Mouse (Mus musculus): ENCODE data around the gene Osbpl5. TPM values are rescaled to one million over a fixed set of nuclear protein-coding genes. Genes with fewer than 3 reads are reported as not detected.
A peak's percentile ranks its signal among the peaks of the same experiment; 100 is the strongest.

Gene Osbpl5
- polyA plus RNA-seq, 1 experiment from 2014 or later, result 32.1 TPM

DNA sequence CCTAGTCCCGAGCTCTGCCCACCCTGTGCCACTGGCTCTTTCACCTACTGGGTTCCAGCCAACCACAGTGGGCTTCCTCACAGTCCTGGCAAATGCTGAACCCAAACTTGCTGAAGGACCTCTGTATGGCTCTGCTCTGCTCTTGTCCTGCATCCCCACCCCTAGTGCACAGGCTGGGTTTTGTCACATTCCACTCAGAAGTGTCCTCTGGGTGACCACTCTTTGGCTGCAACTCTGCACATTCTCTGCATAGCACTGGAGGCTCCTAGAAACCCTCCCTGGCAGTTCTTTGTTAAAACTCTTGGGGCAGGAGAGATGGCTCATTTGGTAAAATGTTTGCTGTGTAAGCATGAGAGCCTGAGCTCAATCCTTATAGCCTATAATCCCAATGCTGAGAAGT, 39.0 kb downstream of the Osbpl5 start:
- H3K9me3 ChIP-seq (replicated peaks), result no peaks in the 10 kb centered on the region
- H3K4me3 ChIP-seq, result no peak overlapping the region
- H3K36me3 ChIP-seq, result peaks cover 25% of the 10 kb centered on the region
- 79% methylated on average over 1 of the region's 1 CpGs for WGBS
- H3K27me3 ChIP-seq, result no peaks in the 10 kb centered on the region
- H3K27ac ChIP-seq, result no peak overlapping the region
- no peak for ATAC-seq (ENCODE audit: low FRiP score)
- no peak overlapping the region for H3K9ac ChIP-seq
- H3K4me2 ChIP-seq (replicated peaks), result no peak overlapping the region
- H3K4me1 ChIP-seq, result peaks cover 9% of the 10 kb centered on the region

DNA sequence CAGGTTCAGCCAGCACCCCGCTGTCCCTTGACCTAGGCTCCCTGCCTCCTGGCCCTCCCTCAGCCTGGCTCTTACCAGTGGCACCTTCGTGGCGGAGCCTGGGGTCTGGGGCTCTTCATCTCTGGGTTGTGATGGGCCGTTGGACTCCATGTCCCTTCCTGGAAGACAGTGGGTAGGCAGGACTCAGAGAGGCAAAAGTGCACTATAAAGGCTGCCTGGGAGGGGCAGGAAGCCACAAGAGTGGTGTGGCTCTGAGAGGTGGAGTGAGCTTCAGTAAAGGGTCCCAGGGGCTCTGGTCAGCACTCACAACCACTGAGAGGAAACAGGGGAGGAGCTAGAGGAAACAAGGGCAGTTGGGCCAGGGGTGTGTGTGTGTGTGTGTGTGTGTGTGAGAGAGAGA, 43.4 kb downstream of the Osbpl5 start:
- H3K4me2 ChIP-seq (replicated peaks), result no peak overlapping the region
- peaks cover 43% of the 10 kb centered on the region for H3K36me3 ChIP-seq

DNA sequence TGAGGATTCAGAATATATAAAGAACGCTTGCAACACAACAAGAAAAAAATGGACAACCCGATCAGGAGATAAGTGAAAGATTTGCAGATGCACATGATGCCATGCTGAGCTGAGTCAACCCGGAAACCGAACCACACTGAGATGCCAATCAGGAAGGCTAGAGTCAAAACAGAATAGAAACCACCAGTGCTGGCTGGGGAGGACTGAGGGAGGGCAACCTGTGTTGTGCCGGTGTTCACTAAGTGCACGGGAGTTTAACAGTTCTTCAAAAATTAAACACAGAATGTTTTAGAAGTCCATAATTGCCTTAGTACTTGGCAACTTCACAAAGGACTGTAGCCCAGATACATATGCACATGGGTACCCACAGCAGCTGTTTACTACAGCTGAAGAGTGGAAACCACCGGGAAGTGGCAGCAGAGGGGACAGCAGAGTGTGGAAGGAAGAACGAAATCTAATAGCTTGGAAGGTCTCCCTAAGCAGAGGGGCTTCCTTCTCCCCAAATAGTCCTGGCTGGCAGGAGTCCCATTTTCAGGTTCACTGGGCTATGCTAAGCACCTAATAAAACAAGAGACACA, 43.9 kb downstream of the Osbpl5 start:
- no peak for ATAC-seq (ENCODE audit: low FRiP score)
- Histone ChIP-seq H3K27me3 (no peaks in the 10 kb centered on the region), H3K4me3 (no peak overlapping the region), H3K27ac (no peak overlapping the region), H3K4me2 (replicated peaks) (no peak overlapping the region), H3K9ac (no peak overlapping the region), H3K36me3 (peaks cover 46% of the 10 kb centered on the region), H3K9me3 (replicated peaks) (no peaks in the 10 kb centered on the region), H3K4me1 (peaks cover 3% of the 10 kb centered on the region; the same call in 1 of the 2 replicates)
- 92% methylated on average over 8 of the region's 8 CpGs for WGBS

More for the DNA sequence above, 43.4 kb downstream of the Osbpl5 start:
- H3K4me1 ChIP-seq, result peaks cover 4% of the 10 kb centered on the region; the same call in 1 of the 2 replicates
- ATAC-seq (ENCODE audit: low FRiP score), result no peak
- H3K9me3 ChIP-seq (replicated peaks), result no peaks in the 10 kb centered on the region
- 87% methylated on average over 4 of the region's 4 CpGs for WGBS
- no peak overlapping the region for H3K9ac ChIP-seq
- no peak overlapping the region for H3K27ac ChIP-seq
- H3K4me3 ChIP-seq, result no peak overlapping the region
- H3K27me3 ChIP-seq, result no peaks in the 10 kb centered on the region

DNA sequence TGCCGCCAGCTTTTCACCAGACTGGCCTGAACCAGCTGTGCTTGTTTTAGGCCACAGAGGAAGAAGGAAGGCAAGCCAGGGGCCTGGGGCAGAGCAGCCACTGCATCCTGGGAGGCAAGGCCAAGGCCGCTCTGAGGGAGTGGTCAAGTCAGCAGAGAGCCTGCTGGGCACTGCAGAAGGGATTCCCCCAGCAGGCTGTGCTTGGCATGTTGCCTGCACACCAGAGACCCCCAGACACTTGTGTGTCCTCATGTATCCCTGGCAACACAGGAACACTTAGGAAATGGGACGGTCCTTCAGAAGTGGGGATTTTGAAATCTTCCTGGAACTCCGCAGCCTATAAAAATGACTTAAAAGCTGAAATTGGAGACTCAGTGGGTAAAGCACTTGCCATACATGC, 44.8 kb downstream of the Osbpl5 start:
- no peaks in the 10 kb centered on the region for H3K4me1 ChIP-seq
- no peak overlapping the region for H3K9ac ChIP-seq
- no peak overlapping the region for H3K4me2 ChIP-seq (replicated peaks)
- H3K27ac ChIP-seq, result no peak overlapping the region
- 70% methylated on average over 4 of the region's 4 CpGs for WGBS
- ATAC-seq (ENCODE audit: low FRiP score), result no peak
- H3K36me3 ChIP-seq, result peaks cover 46% of the 10 kb centered on the region
- H3K9me3 ChIP-seq (replicated peaks), result no peaks in the 10 kb centered on the region
- no peak overlapping the region for H3K4me3 ChIP-seq
- H3K27me3 ChIP-seq, result no peaks in the 10 kb centered on the region

DNA sequence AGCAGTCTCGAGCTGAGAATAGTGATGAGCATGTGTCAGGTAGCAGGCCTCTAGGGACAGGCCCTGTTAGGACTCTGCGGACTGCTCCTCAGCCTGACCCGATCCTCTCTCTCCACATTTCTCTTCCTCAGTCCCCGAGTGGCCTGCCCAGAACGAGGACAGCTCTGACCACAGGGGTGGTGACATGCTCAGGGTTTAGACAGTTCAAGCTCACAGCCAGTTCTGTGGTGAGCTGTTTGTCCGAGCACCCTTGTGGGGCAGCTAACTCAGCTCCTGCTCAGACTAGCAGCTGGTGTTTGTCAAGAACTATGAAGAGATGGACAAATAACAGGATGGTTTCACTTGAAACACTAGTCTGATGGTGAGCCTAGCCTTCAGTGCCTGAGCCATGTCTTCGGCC, 45.4 kb downstream of the Osbpl5 start:
- H3K4me1 ChIP-seq, result no peaks in the 10 kb centered on the region
- 87% methylated on average over 7 of the region's 7 CpGs for WGBS
- H3K9me3 ChIP-seq (replicated peaks), result no peaks in the 10 kb centered on the region
- no peak overlapping the region for H3K4me2 ChIP-seq (replicated peaks)
- H3K36me3 ChIP-seq, result peaks cover 46% of the 10 kb centered on the region
- no peaks in the 10 kb centered on the region for H3K27me3 ChIP-seq
- no peak for ATAC-seq (ENCODE audit: low FRiP score)
- no peak overlapping the region for H3K4me3 ChIP-seq
- H3K27ac ChIP-seq, result no peak overlapping the region
- no peak overlapping the region for H3K9ac ChIP-seq

DNA sequence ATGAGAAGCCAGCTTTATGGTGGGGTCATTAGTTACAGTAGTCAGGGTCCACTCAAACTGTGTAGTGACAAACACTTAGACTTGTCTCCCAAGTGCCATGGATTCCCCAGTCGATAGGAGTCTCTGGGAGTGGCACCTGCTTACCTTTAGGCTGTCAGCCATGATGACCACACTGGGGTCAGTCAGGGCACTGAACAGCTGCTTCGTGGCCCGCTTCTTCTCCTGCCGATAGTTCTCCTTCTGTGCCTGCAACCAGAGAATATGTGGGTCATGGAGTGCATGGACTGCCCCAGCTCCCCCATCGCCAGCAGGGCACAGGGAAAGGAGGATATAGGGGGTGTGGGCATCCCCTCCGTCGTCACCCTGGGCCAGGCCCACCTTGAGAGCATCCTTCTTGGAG, 47.4 kb downstream of the Osbpl5 start:
- H3K9ac ChIP-seq, result no peak overlapping the region
- no peak for ATAC-seq (ENCODE audit: low FRiP score)
- H3K27ac ChIP-seq, result no peak overlapping the region
- no peaks in the 10 kb centered on the region for H3K9me3 ChIP-seq (replicated peaks)
- WGBS, result 84% methylated on average over 7 of the region's 7 CpGs
- no peaks in the 10 kb centered on the region for H3K27me3 ChIP-seq
- no peak overlapping the region for H3K4me3 ChIP-seq
- peaks cover 36% of the 10 kb centered on the region for H3K36me3 ChIP-seq
- no peak overlapping the region for H3K4me2 ChIP-seq (replicated peaks)
- H3K4me1 ChIP-seq, result no peaks in the 10 kb centered on the region

DNA sequence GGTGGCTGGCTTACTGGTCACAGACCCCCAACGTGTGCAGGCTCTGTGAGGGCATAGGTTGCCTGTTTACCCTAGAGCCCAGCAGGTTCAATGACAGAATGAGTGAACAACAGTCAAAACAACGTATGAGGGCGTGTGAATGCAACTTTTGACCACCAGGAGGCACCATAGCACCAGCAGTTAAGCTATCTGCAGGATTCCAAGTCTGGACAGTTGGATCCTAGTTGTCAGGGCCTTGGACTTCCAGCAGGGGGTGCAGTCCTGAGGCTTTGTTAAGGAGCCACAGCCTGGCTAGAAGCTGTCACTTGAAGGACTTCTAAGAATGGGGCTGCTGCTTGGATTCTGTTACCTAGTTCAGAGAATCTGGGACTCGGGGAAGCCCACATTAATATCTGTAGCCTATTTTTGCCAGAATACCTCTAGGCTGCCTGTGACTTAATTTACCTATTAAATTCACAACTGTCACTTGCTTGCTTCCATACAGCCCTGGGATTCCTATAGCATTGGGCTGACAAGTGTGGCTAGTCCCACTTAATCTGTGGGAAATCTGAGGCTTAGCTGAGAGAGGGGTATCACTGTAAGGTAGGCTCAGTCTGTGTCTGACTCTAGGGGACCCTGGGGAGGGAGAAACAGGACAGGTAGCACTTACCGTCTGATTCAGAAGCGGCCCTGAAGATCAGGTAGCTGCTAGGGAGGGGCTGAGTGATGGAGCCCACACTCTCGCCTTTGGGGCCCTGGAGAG, 49.9 kb downstream of the Osbpl5 start:
- no peaks in the 10 kb centered on the region for H3K4me1 ChIP-seq
- peak; percentile 87 for ATAC-seq (ENCODE audit: low FRiP score)
- 35% methylated on average over 7 of the region's 7 CpGs for WGBS
- no peaks in the 10 kb centered on the region for H3K27me3 ChIP-seq
- no peak overlapping the region for H3K4me2 ChIP-seq (replicated peaks)
- H3K4me3 ChIP-seq, result no peak overlapping the region
- H3K36me3 ChIP-seq, result peaks cover 32% of the 10 kb centered on the region
- no peaks in the 10 kb centered on the region for H3K9me3 ChIP-seq (replicated peaks)
- H3K9ac ChIP-seq, result no peak overlapping the region
- H3K27ac ChIP-seq, result no peak overlapping the region

DNA sequence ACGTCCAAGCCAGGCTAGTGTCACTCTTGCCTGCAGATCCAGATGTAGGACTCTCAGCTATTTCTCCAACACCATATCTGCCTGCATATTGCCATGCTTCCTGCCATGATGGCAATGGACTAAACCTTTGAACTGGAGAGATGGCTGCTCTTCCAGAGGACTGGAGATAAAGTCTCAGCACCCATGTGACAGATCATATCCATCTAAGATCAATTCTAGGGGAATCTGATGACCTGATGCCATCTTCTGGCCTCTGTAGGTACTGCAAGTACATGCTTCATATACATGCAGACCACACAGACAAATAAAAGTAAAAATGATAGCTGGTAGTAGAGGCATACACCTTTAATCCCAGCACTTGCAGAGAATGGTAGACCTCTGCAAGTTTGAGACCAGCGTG, 60.6 kb downstream of the Osbpl5 start:
- Histone ChIP-seq H3K4me1 (no peaks in the 10 kb centered on the region), H3K4me3 (no peak overlapping the region), H3K27me3 (no peaks in the 10 kb centered on the region), H3K9me3 (replicated peaks) (no peaks in the 10 kb centered on the region), H3K36me3 (peaks cover 71% of the 10 kb centered on the region), H3K9ac (no peak overlapping the region), H3K4me2 (replicated peaks) (no peak overlapping the region), H3K27ac (no peak overlapping the region)
- no peak for ATAC-seq (ENCODE audit: low FRiP score)
- WGBS, result 57% methylated on average over 2 of the region's 2 CpGs

DNA sequence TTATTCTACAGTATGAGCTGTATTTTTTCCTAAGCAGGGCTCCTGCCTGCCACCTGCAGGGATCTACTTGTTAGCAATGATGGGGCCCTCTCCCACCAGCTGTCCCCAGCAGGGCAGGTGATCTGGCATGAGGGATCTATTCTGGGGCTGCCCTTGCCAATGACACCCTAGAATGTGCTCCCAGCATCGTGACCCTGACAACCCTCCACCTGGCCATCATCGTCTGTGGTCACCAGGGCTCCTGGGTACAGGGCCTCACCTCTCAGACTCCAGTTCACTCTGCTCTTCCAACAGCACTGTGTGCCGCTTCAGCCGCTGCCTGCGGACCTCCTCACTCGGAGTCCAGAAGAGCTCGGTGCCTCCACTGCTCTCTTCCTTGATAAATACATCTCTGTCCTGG, 62.2 kb downstream of the Osbpl5 start:
- Histone ChIP-seq H3K36me3 (peaks cover 80% of the 10 kb centered on the region), H3K4me1 (no peaks in the 10 kb centered on the region), H3K4me3 (no peak overlapping the region), H3K27me3 (no peaks in the 10 kb centered on the region), H3K9me3 (replicated peaks) (no peaks in the 10 kb centered on the region), H3K27ac (no peak overlapping the region), H3K4me2 (replicated peaks) (no peak overlapping the region), H3K9ac (no peak overlapping the region)
- 98% methylated on average over 7 of the region's 7 CpGs for WGBS
- no peak for ATAC-seq (ENCODE audit: low FRiP score)

DNA sequence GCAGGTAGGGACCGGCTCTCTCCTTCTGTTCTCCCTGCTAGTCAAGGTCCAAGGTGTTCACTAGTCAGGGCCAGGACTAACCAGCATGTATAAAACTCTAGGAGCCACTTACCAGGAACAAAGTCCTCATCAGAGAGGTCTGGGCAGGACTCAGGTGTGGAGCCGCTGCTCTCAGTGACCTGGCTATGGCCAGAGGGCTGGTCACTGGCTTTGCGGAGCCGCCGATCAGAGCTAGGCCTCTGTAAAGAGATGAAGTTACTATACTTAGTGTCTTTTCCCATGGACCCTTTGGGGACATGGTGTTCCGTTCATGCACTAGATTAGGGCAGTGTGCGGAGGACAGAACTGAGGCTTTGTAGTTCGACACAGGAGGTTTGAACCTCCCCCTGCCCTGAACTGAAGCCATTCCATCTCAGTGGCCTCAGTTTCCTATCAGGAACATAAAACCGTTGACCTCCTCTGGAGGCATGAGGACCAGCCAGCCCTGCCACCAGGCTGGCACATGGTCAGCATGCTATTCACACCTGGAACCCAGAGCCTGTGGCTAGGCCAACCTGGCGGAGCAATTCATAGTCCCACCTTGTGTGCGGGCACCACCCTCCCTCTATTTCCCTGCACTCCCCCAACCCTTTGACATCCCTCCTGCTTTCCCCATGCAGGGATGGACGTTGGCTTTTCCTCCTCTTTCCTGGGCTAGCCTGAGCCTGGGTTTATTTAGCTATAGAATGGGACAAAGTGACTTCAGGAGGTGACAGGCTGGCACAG, 63.9 kb downstream of the Osbpl5 start:
- Histone ChIP-seq H3K4me1 (no peaks in the 10 kb centered on the region), H3K9me3 (replicated peaks) (no peaks in the 10 kb centered on the region), H3K4me2 (replicated peaks) (no peak overlapping the region), H3K9ac (no peak overlapping the region), H3K4me3 (no peak overlapping the region), H3K27me3 (no peaks in the 10 kb centered on the region), H3K36me3 (peaks cover 87% of the 10 kb centered on the region), H3K27ac (no peak overlapping the region)
- 92% methylated on average over 12 of the region's 12 CpGs for WGBS
- no peak for ATAC-seq (ENCODE audit: low FRiP score)

DNA sequence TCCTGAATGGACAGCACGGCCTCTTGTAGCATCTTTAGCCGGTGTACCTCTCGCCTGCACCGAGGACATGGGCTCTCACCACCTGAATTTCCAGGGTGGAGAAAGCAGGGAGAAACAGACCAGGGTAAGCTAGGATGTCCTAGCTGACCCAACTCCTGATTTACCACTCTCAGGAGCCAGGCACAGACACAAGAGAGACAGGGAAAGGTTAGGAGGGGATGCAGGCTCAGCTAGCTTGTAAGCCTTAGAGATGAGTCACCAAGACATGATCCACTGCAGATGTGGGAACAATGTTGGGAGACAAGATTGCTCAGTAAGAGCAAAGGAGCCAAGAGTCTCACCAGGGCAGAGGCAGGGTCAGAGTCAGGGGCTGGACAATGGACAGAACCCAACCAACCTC, 64.9 kb downstream of the Osbpl5 start:
- no peak for ATAC-seq (ENCODE audit: low FRiP score)
- H3K9ac ChIP-seq, result no peak overlapping the region
- no peaks in the 10 kb centered on the region for H3K4me1 ChIP-seq
- 92% methylated on average over 4 of the region's 4 CpGs for WGBS
- H3K27me3 ChIP-seq, result no peaks in the 10 kb centered on the region
- peaks cover 89% of the 10 kb centered on the region for H3K36me3 ChIP-seq
- no peak overlapping the region for H3K27ac ChIP-seq
- no peaks in the 10 kb centered on the region for H3K9me3 ChIP-seq (replicated peaks)
- no peak overlapping the region for H3K4me2 ChIP-seq (replicated peaks)
- no peak overlapping the region for H3K4me3 ChIP-seq

DNA sequence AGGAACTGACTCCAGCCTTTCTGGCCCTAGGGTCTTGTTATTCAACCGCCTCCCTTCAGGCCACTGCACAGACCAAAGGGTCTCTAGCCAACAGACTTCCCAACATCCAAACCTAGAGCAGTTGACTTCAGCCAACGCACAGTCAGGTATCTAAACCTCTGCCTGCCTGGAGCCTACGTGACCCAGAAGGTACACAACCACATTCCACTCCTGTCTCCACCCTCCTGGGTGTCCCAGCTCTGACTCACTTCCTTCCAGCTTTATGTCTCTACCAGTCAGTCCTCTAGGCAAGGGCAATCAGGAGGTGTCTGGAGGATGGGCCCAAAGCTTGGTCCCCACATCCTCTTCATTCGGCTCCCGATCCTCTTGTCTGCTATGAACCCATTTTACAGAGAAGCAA, 65.6 kb downstream of the Osbpl5 start:
- ATAC-seq (ENCODE audit: low FRiP score), result no peak
- Histone ChIP-seq H3K9ac (no peak overlapping the region), H3K4me1 (no peaks in the 10 kb centered on the region), H3K27ac (no peak overlapping the region), H3K4me3 (no peak overlapping the region), H3K9me3 (replicated peaks) (no peaks in the 10 kb centered on the region), H3K36me3 (peaks cover 84% of the 10 kb centered on the region), H3K27me3 (0 out of 2 replicates have a peak, but pooled peaks cover 1% of the 10 kb centered on the region), H3K4me2 (replicated peaks) (no peak overlapping the region)
- WGBS, result 92% methylated on average over 5 of the region's 5 CpGs

Measured in hindbrain, embryonic 12.5 days (tissue).